Mouse (Mus musculus): ENCODE results near the gene Akap7. TPM values are rescaled to one million over a fixed set of nuclear protein-coding genes. Genes with fewer than 3 reads are reported as not detected.
"Not testable (repeated sequence)": the region's sequence is repeated elsewhere in the genome, so short reads cannot be mapped to it uniquely, and the experiment has no call there.

Gene Akap7
- total and polyA plus RNA-seq, 2 experiments from 2014 or later, result 70.5 to 81.3 TPM

GRCm38 (mm10) chr10:25192180-25193073 lies 115.2 kb downstream of the Akap7 start:
- no peak for ATAC-seq (ENCODE audit: low FRiP score)
- 91% methylated on average over 5 of the region's 5 CpGs for WGBS

GRCm38 (mm10) chr10:25191166-25191565 lies 116.5 kb downstream of the Akap7 start:
- 97% methylated on average over 4 of the region's 4 CpGs for WGBS
- H3K27me3 ChIP-seq (ENCODE audit: insufficient read depth, low read length), result no peaks in the 10 kb centered on the region
- H3K9me3 ChIP-seq (ENCODE audit: low read length), result no peaks in the 10 kb centered on the region
- DNase-seq (ENCODE audit: low spot score), result no peak
- no peaks in the 10 kb centered on the region for H3K36me3 ChIP-seq (ENCODE audit: insufficient read depth, low read length)
- H3K27ac ChIP-seq (ENCODE audit: low read depth, low read length), result no peak overlapping the region
- H3K4me2 ChIP-seq (ENCODE audit: low read depth, low read length, poor library complexity, severe bottlenecking), result no peak overlapping the region
- no peak overlapping the region for H3K4me3 ChIP-seq (ENCODE audit: low read depth, low read length)
- no peak for ATAC-seq (ENCODE audit: low FRiP score)
- TF ChIP-seq CTCF (IDR thresholded peaks at IDR 0.05), result no peak
- no peaks in the 10 kb centered on the region for H3K4me1 ChIP-seq (ENCODE audit: insufficient read depth, low read length)
- H3K9ac ChIP-seq (replicated peaks; ENCODE audit: low read length, poor library complexity, severe bottlenecking), result no peak overlapping the region

More at GRCm38 (mm10) chr10:25192180-25193073, 115.2 kb downstream of the Akap7 start:
- H3K4me3 ChIP-seq (ENCODE audit: low read depth, low read length), result no peak overlapping the region
- H3K27ac ChIP-seq (ENCODE audit: low read depth, low read length), result no peak overlapping the region
- H3K4me1 ChIP-seq (ENCODE audit: insufficient read depth, low read length), result 0 out of 2 replicates have a peak, but pooled peaks cover 1% of the 10 kb centered on the region
- no peaks in the 10 kb centered on the region for H3K9me3 ChIP-seq (ENCODE audit: low read length)
- H3K4me2 ChIP-seq (ENCODE audit: low read depth, low read length, poor library complexity, severe bottlenecking), result no peak overlapping the region
- H3K9ac ChIP-seq (replicated peaks; ENCODE audit: low read length, poor library complexity, severe bottlenecking), result no peak overlapping the region
- DNase-seq (ENCODE audit: low spot score), result no peak
- TF ChIP-seq CTCF (IDR thresholded peaks at IDR 0.05), result no peak
- no peaks in the 10 kb centered on the region for H3K36me3 ChIP-seq (ENCODE audit: insufficient read depth, low read length)
- no peaks in the 10 kb centered on the region for H3K27me3 ChIP-seq (ENCODE audit: insufficient read depth, low read length)

- H3K36me3 ChIP-seq (ENCODE audit: insufficient read depth, low read length); DNase-seq (ENCODE audit: low spot score); H3K9ac ChIP-seq (replicated peaks; ENCODE audit: low read length, poor library complexity, severe bottlenecking); H3K27ac ChIP-seq (ENCODE audit: low read depth, low read length); H3K4me2 ChIP-seq (ENCODE audit: low read depth, low read length, poor library complexity, severe bottlenecking); ATAC-seq (ENCODE audit: low FRiP score); H3K4me3 ChIP-seq (ENCODE audit: low read depth, low read length); H3K9me3 ChIP-seq (ENCODE audit: low read length); H3K4me1 ChIP-seq (ENCODE audit: insufficient read depth, low read length); H3K27me3 ChIP-seq (ENCODE audit: insufficient read depth, low read length): not testable (repeated sequence)
- 64% methylated on average over 9 of the region's 9 CpGs for WGBS
These were observed 121.4 kb downstream of the Akap7 start for GRCm38 (mm10) chr10:25186240-25186639.

GRCm38 (mm10) chr10:25185691-25186090 lies 122.0 kb downstream of the Akap7 start:
- Histone ChIP-seq H3K9me3 (ENCODE audit: low read length) (no peaks in the 10 kb centered on the region), H3K9ac (replicated peaks; ENCODE audit: low read length, poor library complexity, severe bottlenecking) (no peak overlapping the region), H3K27ac (ENCODE audit: low read depth, low read length) (no peak overlapping the region), H3K27me3 (ENCODE audit: insufficient read depth, low read length) (no peaks in the 10 kb centered on the region), H3K4me3 (ENCODE audit: low read depth, low read length) (no peak overlapping the region), H3K36me3 (ENCODE audit: insufficient read depth, low read length) (no peaks in the 10 kb centered on the region), H3K4me2 (ENCODE audit: low read depth, low read length, poor library complexity, severe bottlenecking) (no peak overlapping the region), H3K4me1 (ENCODE audit: insufficient read depth, low read length) (no peaks in the 10 kb centered on the region)
- WGBS, result 90% methylated on average over 4 of the region's 4 CpGs
- no peak for DNase-seq (ENCODE audit: low spot score)
- TF ChIP-seq CTCF (IDR thresholded peaks at IDR 0.05), result no peak
- no peak for ATAC-seq (ENCODE audit: low FRiP score)

- no peak for TF ChIP-seq CTCF (IDR thresholded peaks at IDR 0.05)
- 89% methylated on average over 10 of the region's 10 CpGs for WGBS
- no peaks in the 10 kb centered on the region for H3K4me1 ChIP-seq (ENCODE audit: insufficient read depth, low read length)
- H3K4me2 ChIP-seq (ENCODE audit: low read depth, low read length, poor library complexity, severe bottlenecking), result no peak overlapping the region
- no peaks in the 10 kb centered on the region for H3K27me3 ChIP-seq (ENCODE audit: insufficient read depth, low read length)
- no peak for DNase-seq (ENCODE audit: low spot score)
- no peaks in the 10 kb centered on the region for H3K36me3 ChIP-seq (ENCODE audit: insufficient read depth, low read length)
- no peaks in the 10 kb centered on the region for H3K9me3 ChIP-seq (ENCODE audit: low read length)
- no peak overlapping the region for H3K27ac ChIP-seq (ENCODE audit: low read depth, low read length)
- H3K4me3 ChIP-seq (ENCODE audit: low read depth, low read length), result no peak overlapping the region
- no peak for ATAC-seq (ENCODE audit: low FRiP score)
- no peak overlapping the region for H3K9ac ChIP-seq (replicated peaks; ENCODE audit: low read length, poor library complexity, severe bottlenecking)
These were observed 122.7 kb downstream of the Akap7 start for GRCm38 (mm10) chr10:25184819-25185603.

- H3K9me3 ChIP-seq (ENCODE audit: low read length), result no peaks in the 10 kb centered on the region
- no peak for ATAC-seq (ENCODE audit: low FRiP score)
- H3K4me3 ChIP-seq (ENCODE audit: low read depth, low read length), result no peak overlapping the region
- H3K27me3 ChIP-seq (ENCODE audit: insufficient read depth, low read length), result no peaks in the 10 kb centered on the region
- WGBS, result 96% methylated on average over 6 of the region's 6 CpGs
- no peak overlapping the region for H3K9ac ChIP-seq (replicated peaks; ENCODE audit: low read length, poor library complexity, severe bottlenecking)
- H3K4me1 ChIP-seq (ENCODE audit: insufficient read depth, low read length), result no peaks in the 10 kb centered on the region
- TF ChIP-seq CTCF (IDR thresholded peaks at IDR 0.05), result no peak
- no peak overlapping the region for H3K4me2 ChIP-seq (ENCODE audit: low read depth, low read length, poor library complexity, severe bottlenecking)
- H3K36me3 ChIP-seq (ENCODE audit: insufficient read depth, low read length), result no peaks in the 10 kb centered on the region
- no peak overlapping the region for H3K27ac ChIP-seq (ENCODE audit: low read depth, low read length)
- no peak for DNase-seq (ENCODE audit: low spot score)
These were observed 124.4 kb downstream of the Akap7 start for GRCm38 (mm10) chr10:25183271-25183670.
